Mouse (Mus musculus) kidney, adult 2 months (tissue): ENCODE data around the gene Aimp1.

Experiments
- CTCF ChIP-seq: fragments of 200-500 bp; conservative IDR thresholded peaks from 2 replicates; pipeline ENCODE4 v1.5.1; 2011; ENCODE audit warnings: low read depth, mild to moderate bottlenecking, control low read depth, low read length, moderate library complexity, mixed read lengths; ENCODE audit not compliant: insufficient read depth, insufficient read length
- POLR2A ChIP-seq: fragments of 200-500 bp; IDR thresholded peaks from one replicate; pipeline ENCODE4 v1.6.1; 2011; ENCODE audit warnings: low read depth, low read length, control low read depth

GRCm38 (mm10) chr3:132724326-132724725, 40.2 kb upstream of the Aimp1 start:
- no peak for TF ChIP-seq POLR2A
- no peak for TF ChIP-seq CTCF
